Mouse (Mus musculus): Measurements from ENCODE around the gene Mitd1.

The Mitd1 gene

DNA sequence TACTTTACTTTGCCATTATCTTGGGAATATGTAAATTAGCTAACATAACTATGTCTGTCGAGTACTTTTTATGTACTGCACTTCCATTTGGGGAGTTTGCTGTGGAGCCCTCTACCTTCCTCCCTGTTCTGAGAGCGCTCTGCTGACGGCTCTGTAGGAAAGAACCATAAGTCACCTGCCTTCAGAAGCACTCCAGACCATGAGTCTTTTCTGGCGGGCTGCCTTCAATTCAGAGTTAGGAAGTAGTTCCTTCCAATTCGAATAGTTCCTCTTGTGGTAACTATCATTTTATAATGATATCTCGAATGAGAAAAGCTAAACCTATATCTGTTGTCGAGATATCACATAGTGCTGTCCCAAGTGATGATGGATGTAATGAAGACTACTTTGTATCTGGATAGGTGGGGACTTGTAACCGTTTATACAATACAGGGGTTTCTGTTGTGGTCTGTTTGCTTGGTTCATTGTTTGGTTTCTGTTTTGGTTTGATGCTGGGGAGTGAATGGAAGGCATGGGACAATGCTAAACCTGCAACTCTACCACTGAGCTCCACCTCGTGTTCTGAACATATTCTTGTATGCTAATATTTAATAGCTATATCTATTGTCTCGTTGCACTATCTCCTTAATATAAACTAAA is 22.4 kb downstream of the Mitd1 start:
- no peak for DNase-seq (ENCODE audit: low read depth)

DNA sequence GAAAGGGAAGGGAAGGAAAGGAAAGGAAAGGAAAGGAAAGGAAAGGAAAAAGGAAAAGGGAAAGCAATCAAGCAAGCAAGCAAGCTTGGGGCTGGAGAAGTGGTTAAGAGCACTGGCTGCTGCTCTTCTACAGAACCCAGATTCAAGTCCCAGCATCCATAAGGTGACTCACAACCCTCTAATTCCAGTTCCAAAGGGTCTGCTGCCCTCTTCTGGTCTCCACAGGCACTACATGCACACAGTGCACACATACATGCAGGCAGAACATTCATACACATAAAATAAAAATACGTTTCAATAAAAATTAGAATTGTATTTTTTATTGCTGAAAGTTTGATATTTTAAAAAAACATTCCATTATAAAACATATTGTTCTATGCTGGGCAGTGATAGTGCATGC is 23.2 kb downstream of the Mitd1 start:
- peak; percentile 66 for DNase-seq (ENCODE audit: low read depth)

DNA sequence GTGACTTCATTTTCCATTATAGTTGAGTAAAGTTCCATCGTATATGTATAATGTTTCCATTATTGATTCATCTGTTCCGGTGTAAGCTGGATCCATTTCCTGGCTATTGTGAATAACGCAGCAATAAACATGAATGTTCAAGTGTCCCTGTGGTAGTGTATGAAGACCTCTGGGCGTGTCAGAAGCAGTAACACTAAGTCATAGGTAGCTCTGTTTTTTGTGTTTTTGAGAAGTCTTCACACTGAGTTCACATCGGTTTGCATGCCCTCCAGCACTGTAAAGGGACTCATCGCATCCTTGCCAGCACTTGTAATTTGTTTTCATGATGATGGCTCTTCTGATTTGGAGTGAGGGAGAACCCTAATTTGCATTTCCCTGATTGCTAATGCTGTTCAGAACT is 23.9 kb downstream of the Mitd1 start, which contains the start of gene Tsga10:
Gene Tsga10 (minus strand): TSS at position 144 of the 400 bp plus-strand sequence.
- no peak for DNase-seq (ENCODE audit: low read depth)

DNA sequence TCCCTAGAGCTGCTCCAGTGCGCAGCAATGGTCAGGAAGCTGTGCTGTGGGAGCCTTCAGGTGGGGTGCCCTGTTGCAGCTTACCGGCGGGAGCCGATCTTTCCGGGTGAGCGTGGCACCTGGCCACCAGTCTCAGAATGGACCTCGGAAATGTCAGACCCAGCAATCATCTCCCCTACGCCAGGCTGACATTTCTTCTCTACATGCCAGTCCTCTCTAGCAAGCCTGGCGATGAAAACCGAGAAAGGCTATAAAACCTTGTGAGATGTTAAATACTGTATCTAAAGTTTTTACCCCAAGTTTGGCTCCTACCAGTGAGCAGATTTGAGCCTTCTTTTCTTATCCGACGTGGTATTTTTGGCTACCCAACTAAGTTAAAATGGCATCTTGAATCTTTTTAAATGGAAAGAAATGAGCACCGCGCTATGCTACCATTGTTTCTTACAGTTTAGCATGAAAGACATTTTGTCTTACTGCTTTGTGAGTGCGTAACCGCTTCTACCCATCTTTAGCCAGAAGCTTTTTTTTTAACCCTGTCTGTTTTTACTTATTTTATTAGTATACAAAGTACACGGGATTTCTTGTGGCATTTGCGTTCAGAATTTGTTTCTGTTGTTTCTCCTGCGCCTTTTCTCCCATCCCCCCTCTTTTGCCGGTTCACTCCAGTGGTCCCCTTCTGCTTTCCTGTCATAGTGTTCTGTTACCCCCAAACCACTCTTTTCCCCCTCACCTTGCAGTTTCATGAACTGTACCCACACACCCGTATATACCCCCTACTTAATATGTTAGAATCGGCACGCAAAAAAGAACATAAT is 24.6 kb downstream of the Mitd1 start:
- DNase-seq (ENCODE audit: low read depth) = no peak

DNA sequence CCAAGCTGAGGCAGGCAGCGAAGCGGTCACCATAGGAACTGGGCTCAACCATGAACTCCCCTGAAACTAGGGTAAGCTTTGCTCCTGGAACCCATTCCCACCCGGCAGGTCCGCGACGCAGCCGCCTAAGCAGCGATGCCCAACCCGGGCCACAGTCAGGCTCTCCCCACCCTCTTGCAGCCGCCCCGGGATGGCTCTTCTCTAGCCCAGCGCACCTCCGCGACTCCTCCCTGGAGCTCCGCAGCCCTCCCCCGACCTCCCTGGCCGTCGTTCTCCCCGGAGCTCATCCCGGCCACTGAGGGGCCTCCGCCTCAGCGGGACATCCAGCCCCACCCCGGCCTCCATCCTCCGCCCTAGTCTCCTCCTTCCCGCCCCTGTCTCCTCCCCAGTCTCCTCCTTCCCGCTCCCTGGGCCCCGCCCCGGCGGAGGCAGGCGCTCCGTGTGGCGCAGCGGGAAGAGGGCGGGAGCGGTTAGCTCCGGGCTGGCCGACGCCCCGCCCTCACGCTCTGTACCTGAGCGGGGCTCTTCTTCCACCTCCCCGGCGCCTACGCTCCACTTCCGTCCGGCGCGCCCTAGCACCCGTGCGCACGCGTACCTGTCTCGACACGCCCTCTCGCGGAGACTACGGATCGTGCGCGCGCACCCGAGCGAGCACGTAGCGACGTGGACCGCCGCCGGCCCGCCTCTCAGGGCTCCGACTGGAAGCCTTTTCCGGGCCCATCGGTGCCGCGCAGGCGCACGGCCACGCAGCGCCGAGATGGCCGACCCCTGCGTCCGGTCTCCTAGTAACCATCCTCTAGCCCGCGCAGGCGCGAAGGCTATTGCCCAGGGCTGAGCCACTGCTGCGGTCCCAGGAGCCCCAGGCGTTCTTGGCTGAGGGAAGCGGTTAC is 25.5 kb downstream of the Mitd1 start:
- DNase-seq (ENCODE audit: low read depth) = peak; percentile 100

DNA sequence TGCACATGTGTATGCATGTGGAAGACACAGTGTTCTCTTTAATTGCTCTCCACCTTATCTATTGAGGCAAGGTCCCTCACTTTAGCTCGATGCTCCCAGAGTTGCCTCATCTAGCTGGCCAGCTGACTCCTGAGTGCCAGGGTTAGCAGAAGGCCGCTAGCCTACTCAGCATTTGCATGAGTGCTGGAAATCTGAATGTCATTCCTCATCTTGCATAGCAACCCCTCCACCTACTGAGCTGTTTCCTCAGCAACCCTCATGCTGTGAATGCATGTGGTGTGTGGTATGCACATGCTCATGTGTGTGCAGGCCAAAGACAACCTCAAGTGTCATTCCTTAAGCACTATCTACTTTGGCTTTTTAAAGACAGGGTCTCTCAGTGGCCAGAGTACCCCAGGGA is 39.5 kb downstream of the Mitd1 start:
- DNase-seq (ENCODE audit: low read depth) = no peak

DNA sequence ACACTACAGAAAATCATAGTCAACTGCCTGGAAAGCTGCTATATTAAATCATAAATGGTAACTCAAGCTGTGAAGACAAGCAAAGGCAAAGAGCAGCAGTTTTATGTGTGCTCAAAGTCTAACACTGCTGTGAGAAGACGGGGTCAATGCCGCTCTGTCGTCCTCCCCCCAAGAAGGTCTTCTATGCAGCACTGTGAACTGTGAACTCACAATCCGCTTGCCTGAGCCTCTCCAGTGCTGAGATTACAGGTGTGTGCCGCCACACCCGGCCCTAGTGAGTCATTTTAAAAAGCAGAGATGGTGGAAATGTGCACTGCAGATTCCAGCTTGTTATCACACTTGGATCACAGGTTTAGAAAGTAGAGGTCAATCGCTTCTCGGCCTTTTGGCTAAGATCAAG is 43.3 kb downstream of the Mitd1 start:
- no peak for DNase-seq (ENCODE audit: low read depth)

DNA sequence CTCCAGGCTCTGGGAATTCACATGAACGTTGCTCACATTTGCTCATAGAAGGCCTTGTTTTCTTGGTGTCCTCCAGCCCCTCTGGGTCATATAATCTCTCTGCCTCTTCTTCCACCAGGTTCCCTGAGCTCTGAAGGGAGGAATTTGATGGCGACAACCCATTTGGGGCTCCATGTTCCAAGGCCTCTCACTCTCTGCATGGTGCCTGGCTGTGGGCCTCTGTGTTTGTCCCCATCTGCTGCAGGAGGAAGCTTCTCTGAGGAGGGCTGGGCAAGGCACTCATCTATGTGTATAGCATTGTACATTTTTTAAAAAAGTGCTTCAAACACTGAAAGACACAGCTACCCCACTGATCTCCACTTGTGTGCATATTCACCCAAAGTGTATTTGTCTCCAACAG is 58.5 kb downstream of the Mitd1 start:
- DNase-seq (ENCODE audit: low read depth) = no peak
